Mouse (Mus musculus) CH12.LX (cell line): ENCODE results near the gene Popdc2. TPM values are rescaled to one million over a fixed set of nuclear protein-coding genes. Genes with fewer than 3 reads are reported as not detected.

Experiments used
- DNase-seq: peaks from one replicate; pipeline ENCODE4 v3.0.0-alpha.2; 2013; ENCODE audit errors: extremely low read depth
- H3K27ac ChIP-seq: 2 replicates; pipeline ENCODE4 v1.5.1; 2012; ENCODE audit warnings: low read depth, mild to moderate bottlenecking, control low read depth, moderate library complexity; ENCODE audit not compliant: insufficient read depth
- H3K27me3 ChIP-seq: replicated peaks from 2 replicates; pipeline ENCODE3; 2012; ENCODE audit warnings: inconsistent platforms
- H3K36me3 ChIP-seq, 2 experiments: replicated peaks in 1 of 2; 2 replicates each; pipeline versions ENCODE3 to v1.6.1; 2012; ENCODE audit warnings: inconsistent platforms in 1 of 2, low read length in 1 of 2, mild to moderate bottlenecking in 1 of 2, mixed read lengths in 1 of 2, moderate library complexity in 1 of 2; ENCODE audit not compliant: control insufficient read depth in 1 of 2, insufficient read depth in 1 of 2
- H3K4me1 ChIP-seq, 2 experiments: 2 replicates each; pipeline ENCODE4 v1.6.1; 2012; ENCODE audit warnings: inconsistent platforms in 1 of 2, moderate library complexity in 1 of 2; ENCODE audit not compliant: insufficient read depth in 2 of 2, control insufficient read depth in 1 of 2
- H3K4me2 ChIP-seq: 2 replicates; pipeline ENCODE4 v1.6.1; 2012; ENCODE audit warnings: low read depth, mild to moderate bottlenecking, control low read depth; ENCODE audit not compliant: poor library complexity, insufficient read depth, severe bottlenecking
- H3K4me3 ChIP-seq, 3 experiments: fragments of 150-350 bp in 1 of 3; sonication (generic) in 1 of 3; replicated peaks in 1 of 3; 2 replicates each; pipeline versions ENCODE3 to v1.5.1; 2011 to 2012; ENCODE audit warnings: low read depth in 2 of 3, low read length in 2 of 3, mild to moderate bottlenecking in 2 of 3, moderate library complexity in 2 of 3, control low read depth in 1 of 3, improper control_type of control experiment in 1 of 3, inconsistent platforms in 1 of 3, mixed read lengths in 1 of 3; ENCODE audit not compliant: poor library complexity in 1 of 3
- H3K79me2 ChIP-seq: replicated peaks from 2 replicates; pipeline ENCODE4 v1.6.1; 2012; ENCODE audit warnings: mild to moderate bottlenecking, moderate library complexity; ENCODE audit not compliant: control insufficient read depth, poor library complexity, insufficient read depth, severe bottlenecking; ENCODE audit errors: extremely low read depth
- H3K9ac ChIP-seq: 2 replicates; pipeline ENCODE4 v1.6.1; 2012; ENCODE audit warnings: low read depth, mild to moderate bottlenecking, control low read depth, moderate library complexity; ENCODE audit not compliant: insufficient read depth
- H3K9me3 ChIP-seq: replicated peaks from 2 replicates; pipeline ENCODE3; 2012; ENCODE audit warnings: low read length, inconsistent platforms, mixed read lengths
- BHLHE40 ChIP-seq: IDR thresholded peaks from 2 replicates; pipeline ENCODE4 v1.6.1; 2011; ENCODE audit warnings: mild to moderate bottlenecking, low read depth, low read length, improper control_type of control experiment
- CHD1 ChIP-seq: IDR thresholded peaks from 2 replicates; pipeline ENCODE4 v1.6.1; 2012; ENCODE audit warnings: low read depth, low read length, improper control_type of control experiment, inconsistent platforms
- CHD2 ChIP-seq: IDR thresholded peaks from 2 replicates; pipeline ENCODE4 v1.6.1; 2011; ENCODE audit warnings: low read length, improper control_type of control experiment
- CTCF ChIP-seq, 2 experiments: IDR thresholded peaks in 1 of 2; conservative IDR thresholded peaks in 1 of 2; 2 replicates each; pipeline ENCODE4 v1.5.1; 2011 to 2012; ENCODE audit warnings: low read depth in 2 of 2, low read length in 2 of 2, improper control_type of control experiment in 1 of 2, inconsistent platforms in 1 of 2, mild to moderate bottlenecking in 1 of 2, moderate library complexity in 1 of 2
- EP300 ChIP-seq: IDR thresholded peaks from 2 replicates; pipeline ENCODE4 v1.6.1; 2011; ENCODE audit warnings: low read length, improper control_type of control experiment
- ETS1 ChIP-seq: conservative IDR thresholded peaks from 2 replicates; pipeline ENCODE4 v1.6.1; 2012; ENCODE audit warnings: low read depth, mild to moderate bottlenecking, inconsistent platforms, low read length, improper control_type of control experiment, moderate library complexity
- HCFC1 ChIP-seq: IDR thresholded peaks from 2 replicates; pipeline ENCODE4 v1.6.1; 2012; ENCODE audit warnings: low read depth, mild to moderate bottlenecking, inconsistent platforms, low read length, improper control_type of control experiment
- IRF4 ChIP-seq: IDR thresholded peaks from 2 replicates; pipeline ENCODE4 v1.6.1; 2014; ENCODE audit warnings: low read depth, mild to moderate bottlenecking, inconsistent platforms, low read length, improper control_type of control experiment
- JUN ChIP-seq: IDR thresholded peaks from 2 replicates; pipeline ENCODE4 v1.6.1; 2011; ENCODE audit warnings: low read depth, mild to moderate bottlenecking, low read length, improper control_type of control experiment, moderate library complexity; ENCODE audit not compliant: insufficient read depth
- KAT2A ChIP-seq: IDR thresholded peaks from 2 replicates; pipeline ENCODE4 v1.6.1; 2012; ENCODE audit warnings: low read length, improper control_type of control experiment, inconsistent platforms; ENCODE audit not compliant: insufficient replicate concordance
- MAFK ChIP-seq: IDR thresholded peaks from 2 replicates; pipeline ENCODE4 v1.6.1; 2011; ENCODE audit warnings: low read length, improper control_type of control experiment; ENCODE audit not compliant: insufficient replicate concordance
- MAX ChIP-seq: IDR thresholded peaks from 2 replicates; pipeline ENCODE4 v1.6.1; 2011; ENCODE audit warnings: low read length, improper control_type of control experiment
- MAZ ChIP-seq: IDR thresholded peaks from 2 replicates; pipeline ENCODE4 v1.6.1; 2012; ENCODE audit warnings: low read depth, mild to moderate bottlenecking, inconsistent platforms, low read length, improper control_type of control experiment, moderate library complexity
- MEF2A ChIP-seq: IDR thresholded peaks from 2 replicates; pipeline ENCODE4 v1.6.1; 2014; ENCODE audit warnings: low read depth, mild to moderate bottlenecking, inconsistent platforms, low read length, improper control_type of control experiment, borderline replicate concordance
- MXI1 ChIP-seq: IDR thresholded peaks from 2 replicates; pipeline ENCODE4 v1.6.1; 2011; ENCODE audit warnings: mild to moderate bottlenecking, low read depth, low read length, improper control_type of control experiment
- MYC ChIP-seq: IDR thresholded peaks from 2 replicates; pipeline ENCODE4 v1.6.1; 2011; ENCODE audit warnings: low read depth, mild to moderate bottlenecking, improper control_type of control experiment, low read length
- NELFE ChIP-seq: IDR thresholded peaks from 2 replicates; pipeline ENCODE4 v1.6.1; 2011; ENCODE audit warnings: low read depth, low read length, improper control_type of control experiment
- NRF1 ChIP-seq: IDR thresholded peaks from 2 replicates; pipeline ENCODE4 v1.6.1; 2014; ENCODE audit warnings: low read depth, mild to moderate bottlenecking, inconsistent platforms, low read length, improper control_type of control experiment, moderate library complexity
- PAX5 ChIP-seq: IDR thresholded peaks from 2 replicates; pipeline ENCODE4 v1.6.1; 2012; ENCODE audit warnings: low read length, inconsistent platforms, mixed read lengths
- POLR2A ChIP-seq: IDR thresholded peaks from 2 replicates; pipeline ENCODE4 v1.6.1; 2011; ENCODE audit warnings: low read depth, mild to moderate bottlenecking, improper control_type of control experiment, low read length
- POLR2AphosphoS2 ChIP-seq: IDR thresholded peaks from 2 replicates; pipeline ENCODE4 v1.6.1; 2011; ENCODE audit warnings: low read depth, low read length, improper control_type of control experiment
- RAD21 ChIP-seq: IDR thresholded peaks from 2 replicates; pipeline ENCODE4 v1.6.1; 2011; ENCODE audit warnings: low read depth, mild to moderate bottlenecking, low read length, improper control_type of control experiment, moderate library complexity
- RCOR1 ChIP-seq: conservative IDR thresholded peaks from 2 replicates; pipeline ENCODE4 v1.6.1; 2012; ENCODE audit warnings: low read depth, mild to moderate bottlenecking, inconsistent platforms, low read length, improper control_type of control experiment
- SIN3A ChIP-seq: IDR thresholded peaks from 2 replicates; pipeline ENCODE4 v1.6.1; 2012; ENCODE audit warnings: low read length, improper control_type of control experiment, inconsistent platforms
- SMC3 ChIP-seq: IDR thresholded peaks from 2 replicates; pipeline ENCODE4 v1.6.1; 2011; ENCODE audit warnings: low read depth, low read length, improper control_type of control experiment
- TBP ChIP-seq: conservative IDR thresholded peaks from 2 replicates; pipeline ENCODE4 v1.6.1; 2011; ENCODE audit warnings: low read depth, low read length, improper control_type of control experiment
- TCF12 ChIP-seq: IDR thresholded peaks from 2 replicates; pipeline ENCODE4 v1.6.1; 2014; ENCODE audit warnings: low read depth, mild to moderate bottlenecking, inconsistent platforms, low read length, improper control_type of control experiment
- UBTF ChIP-seq: IDR thresholded peaks from 2 replicates; pipeline ENCODE4 v1.6.1; 2012; ENCODE audit warnings: low read depth, mild to moderate bottlenecking, inconsistent platforms, low read length, improper control_type of control experiment, moderate library complexity
- USF1 ChIP-seq: IDR thresholded peaks from 2 replicates; pipeline ENCODE4 v1.6.1; 2014; ENCODE audit warnings: low read depth, mild to moderate bottlenecking, inconsistent platforms, low read length, improper control_type of control experiment
- USF2 ChIP-seq: conservative IDR thresholded peaks from 2 replicates; pipeline ENCODE4 v1.6.1; 2011; ENCODE audit warnings: low read depth, low read length, improper control_type of control experiment
- ZC3H11A ChIP-seq: IDR thresholded peaks from 2 replicates; pipeline ENCODE4 v1.6.1; 2012; ENCODE audit warnings: low read depth, mild to moderate bottlenecking, inconsistent platforms, low read length, improper control_type of control experiment
- ZKSCAN1 ChIP-seq: IDR thresholded peaks from 2 replicates; pipeline ENCODE4 v1.6.1; 2012; ENCODE audit warnings: low read depth, inconsistent platforms, low read length, improper control_type of control experiment, borderline replicate concordance
- dilution Hi-C: fragments of 300-500 bp; cut with MboI; formaldehyde crosslinking; loops from 2 replicates; pipeline ENCODE4 v1.14.3; 2020; ENCODE audit warnings: low sequenced_read_pairs; ENCODE audit not compliant: extremely low pct_unique_long_range_greater_than_20kb, extremely low pct_ligation_motif_present
- in situ Hi-C: fragments of 300-500 bp; cut with MboI; formaldehyde crosslinking; loops from 3 replicates; pipeline ENCODE4 v1.14.3; 2019; ENCODE audit warnings: low sequenced_read_pairs, low pct_ligation_motif_present, low pct_unique_long_range_greater_than_20kb, mixed read lengths
- polyA plus RNA-seq: library from polyadenylated mRNA; unstranded; fragments of >175 nt; gene quantifications from 2 replicates; pipeline ENCODE4 v1.2.1, GENCODE M21; 2012; ENCODE audit warnings: low read depth; ENCODE audit not compliant: insufficient read length
- total RNA-seq, 2 experiments: library from RNA; depleted of rRNA; stranded (reverse); fragments of 300-350 nt in 1 of 2; fragments of >200 nt in 1 of 2; gene quantifications; 2 replicates each; pipeline ENCODE4 v1.2.3; 2012 to 2014

The Popdc2 gene
- total and polyA plus RNA-seq, 3 experiments, result 0.17 to 3.6 (median 1.1) TPM

DNA sequence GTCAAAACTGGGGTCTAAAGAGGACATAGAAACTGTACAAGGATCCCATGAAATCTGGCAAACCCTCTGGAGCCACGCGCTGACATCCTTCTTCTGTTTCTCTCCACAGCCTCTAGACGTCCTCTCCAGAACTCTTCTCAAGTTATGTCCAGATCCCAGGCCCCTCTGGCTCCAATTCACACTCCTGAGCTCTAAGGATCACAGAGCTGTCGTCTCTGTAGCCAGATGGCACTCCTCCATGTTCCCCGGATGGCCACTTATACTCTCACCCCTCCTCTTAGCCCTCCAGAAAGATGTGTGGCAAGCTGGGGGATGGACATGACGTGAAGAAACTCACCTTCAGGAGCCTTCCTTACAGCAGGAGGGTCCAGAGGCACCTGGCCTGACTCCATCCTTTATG is 15.5 kb downstream of the Popdc2 start:
- no peaks in the 10 kb centered on the region for H3K79me2 ChIP-seq
- H3K4me3 ChIP-seq, result no peak overlapping the region
- in situ Hi-C loops (no loop called here), dilution Hi-C loops (no loop called here)
- peaks cover 53 to 77% of the 10 kb centered on the region in 2 experiments for H3K4me1 ChIP-seq
- no peak overlapping the region for H3K4me2 ChIP-seq
- no peaks in the 10 kb centered on the region for H3K9me3 ChIP-seq
- H3K27ac ChIP-seq, result peak overlapping the region; percentile 93
- TF ChIP-seq TBP, result 0 out of 2 replicates have a peak, but pooled peaks have one; percentile 5
- TF ChIP-seq CTCF (conservative IDR thresholded peaks at IDR 0.05 in 1 of 2, IDR thresholded peaks at IDR 0.05 in 1 of 2; ENCODE audit: low read depth in 2 of 2, low read length in 2 of 2), result no peak
- TF ChIP-seq POLR2A, result peak; percentile 25; the same call in 1 of the 2 replicates
- DNase-seq, result no peak
- peaks cover 2% of the 10 kb centered on the region for H3K27me3 ChIP-seq
- no peaks in the 10 kb centered on the region for H3K36me3 ChIP-seq
- 0 out of 2 replicates have a peak overlapping the region, but pooled peaks have one; percentile 49 for H3K9ac ChIP-seq

GRCm38 (mm10) chr16:38378591-38378990 is 16.6 kb downstream of the Popdc2 start:
- dilution Hi-C loops, result no loop called here
- no peaks in the 10 kb centered on the region for H3K36me3 ChIP-seq
- peaks cover 47 to 67% of the 10 kb centered on the region in 2 experiments for H3K4me1 ChIP-seq
- peak overlapping the region; percentile 97 for H3K27ac ChIP-seq
- peak; percentile 75 for DNase-seq
- H3K4me2 ChIP-seq, result peak overlapping the region; percentile 84
- H3K27me3 ChIP-seq, result peaks cover 2% of the 10 kb centered on the region
- TF ChIP-seq PAX5 (no peak), SIN3A (no peak), IRF4 (no peak; the same call in 1 of the 2 replicates), ZKSCAN1 (no peak), POLR2AphosphoS2 (no peak), RAD21 (no peak; the same call in none of the 2 replicates), JUN (no peak), MEF2A (no peak), USF2 (no peak), KAT2A (no peak), MAZ (no peak), MAX (peak; percentile 88), MXI1 (no peak; the same call in 1 of the 2 replicates), TBP (no peak), NELFE (0 out of 2 replicates have a peak, but pooled peaks have one; percentile 21), SMC3 (peak; percentile 35), HCFC1 (no peak), RCOR1 (no peak), EP300 (no peak), BHLHE40 (no peak), MAFK (no peak), CHD2 (no peak), CHD1 (no peak), USF1 (no peak), POLR2A (peak; percentile 52), ETS1 (no peak), UBTF (0 out of 2 replicates have a peak, but pooled peaks have one; percentile 64), MYC (peak; percentile 72; the same call in 1 of the 2 replicates), NRF1 (no peak), TCF12 (no peak), ZC3H11A (no peak)
- in situ Hi-C loops, result no loop called here
- no peaks in the 10 kb centered on the region for H3K9me3 ChIP-seq
- no peaks in the 10 kb centered on the region for H3K79me2 ChIP-seq
- peak overlapping the region; percentile 77 for H3K9ac ChIP-seq
- H3K4me3 ChIP-seq, result peak overlapping the region in 1 of 3 experiments; percentile 24
